Mouse (Mus musculus) neural tube, embryonic 12.5 days (tissue): ENCODE measurements around the gene Rab3c. TPM values are rescaled to one million over a fixed set of nuclear protein-coding genes. Genes with fewer than 3 reads are reported as not detected.

ENCODE experiments used
- polyA plus RNA-seq: library from polyadenylated mRNA; unstranded; fragments of >200 nt; fragmentation: Nextera tagmentation; extraction: Ambion mirVana; gene quantifications from 2 replicates; pipeline ENCODE4 v1.2.1, GENCODE M21; 2016

Gene Rab3c
- polyA plus RNA-seq, 1 experiment from 2014 or later, result 92.4 TPM

Other genes starting within 250 kb of the Rab3c start
- gene Gapt, start 76.2 kb upstream of the Rab3c start, polyA plus RNA-seq, result 0.15 TPM in 1 of 2 replicates, not detected in the other
- 93.3 TPM in 2 replicates for gene Plk2, start 114.0 kb upstream of the Rab3c start, polyA plus RNA-seq